Mouse (Mus musculus) heart, embryonic 12.5 days (tissue): ENCODE data around the gene Slco2a1. TPM values are rescaled to one million over a fixed set of nuclear protein-coding genes. Genes with fewer than 3 reads are reported as not detected.

Source experiments
- ATAC-seq: fragments of 200-750 bp; cut with Nextera tagmentation; 2 replicates; pipeline ENCODE4 v1.8.0; 2017; ENCODE audit warnings: moderate TSS enrichment, moderate library complexity; ENCODE audit not compliant: insufficient number of reproducible peaks, low FRiP score
- H3K27ac ChIP-seq: fragments of 300-500 bp; sonication (generic); 2 replicates; pipeline ENCODE4 v1.5.1; 2016; ENCODE audit warnings: mild to moderate bottlenecking, moderate library complexity; ENCODE audit not compliant: poor library complexity, severe bottlenecking
- H3K27me3 ChIP-seq: fragments of 300-500 bp; sonication (generic); replicated peaks from 2 replicates; pipeline ENCODE4 v1.6.1; 2016; ENCODE audit warnings: mild to moderate bottlenecking, moderate library complexity
- H3K36me3 ChIP-seq: fragments of 300-500 bp; sonication (generic); 2 replicates; pipeline ENCODE4 v1.6.1; 2016; ENCODE audit warnings: mild to moderate bottlenecking, moderate library complexity
- H3K4me1 ChIP-seq: fragments of 300-500 bp; sonication (generic); replicated peaks from 2 replicates; pipeline ENCODE4 v1.6.1; 2016; ENCODE audit warnings: mild to moderate bottlenecking
- H3K4me2 ChIP-seq: fragments of 300-500 bp; sonication (generic); 2 replicates; pipeline ENCODE4 v1.6.1; 2016; ENCODE audit warnings: mild to moderate bottlenecking, moderate library complexity
- H3K4me3 ChIP-seq: fragments of 300-500 bp; sonication (generic); 2 replicates; pipeline ENCODE4 v1.5.1; 2016; ENCODE audit warnings: mild to moderate bottlenecking
- H3K9ac ChIP-seq: fragments of 300-500 bp; sonication (generic); 2 replicates; pipeline ENCODE4 v1.6.1; 2016; ENCODE audit warnings: mild to moderate bottlenecking, moderate library complexity
- H3K9me3 ChIP-seq: fragments of 300-500 bp; sonication (generic); replicated peaks from 2 replicates; pipeline ENCODE4 v1.6.1; 2016; ENCODE audit warnings: mild to moderate bottlenecking, moderate library complexity
- WGBS: fragments of 180-500 bp; shearing (Covaris S2); methylation state at CpG from one replicate; pipeline ENCODE4 v1.1.7; 2016; 5-methylcytosine and 5-hydroxymethylcytosine counted together
- polyA plus RNA-seq: library from polyadenylated mRNA; unstranded; fragments of >200 nt; fragmentation: Nextera tagmentation; extraction: Ambion mirVana; gene quantifications from 2 replicates; pipeline ENCODE4 v1.2.1, GENCODE M21; 2016

Slco2a1 gene
- polyA plus RNA-seq, 1 experiment from 2014 or later = 9.0 TPM

- peaks cover 30% of the 10 kb centered on the region for H3K27me3 ChIP-seq
- H3K36me3 ChIP-seq = no peaks in the 10 kb centered on the region
- no peaks in the 10 kb centered on the region for H3K9me3 ChIP-seq
- H3K27ac ChIP-seq = no peak overlapping the region
- no peak overlapping the region for H3K4me3 ChIP-seq
- WGBS = 84% methylated on average over 5 of the region's 5 CpGs
- H3K9ac ChIP-seq = no peak overlapping the region
- H3K4me2 ChIP-seq = no peak overlapping the region
- ATAC-seq = no peak
- H3K4me1 ChIP-seq = no peaks in the 10 kb centered on the region
These were observed 130.3 kb downstream of the Slco2a1 start for GRCm38 (mm10) chr9:103118651-103119275.

GRCm38 (mm10) chr9:103119781-103120180 is 131.3 kb downstream of the Slco2a1 start:
- Histone ChIP-seq H3K27me3 (peaks cover 20% of the 10 kb centered on the region), H3K4me2 (no peak overlapping the region), H3K9ac (no peak overlapping the region), H3K4me3 (no peak overlapping the region), H3K4me1 (no peaks in the 10 kb centered on the region), H3K9me3 (no peaks in the 10 kb centered on the region), H3K27ac (no peak overlapping the region), H3K36me3 (no peaks in the 10 kb centered on the region)
- no peak for ATAC-seq
- 83% methylated on average over 9 of the region's 9 CpGs for WGBS

GRCm38 (mm10) chr9:103120231-103120630 is 131.7 kb downstream of the Slco2a1 start:
- no peak overlapping the region for H3K9ac ChIP-seq
- 38% methylated on average over 2 of the region's 2 CpGs for WGBS
- H3K4me2 ChIP-seq = no peak overlapping the region
- no peak overlapping the region for H3K27ac ChIP-seq
- no peaks in the 10 kb centered on the region for H3K4me1 ChIP-seq
- ATAC-seq = no peak
- H3K27me3 ChIP-seq = peaks cover 16% of the 10 kb centered on the region
- no peaks in the 10 kb centered on the region for H3K9me3 ChIP-seq
- no peaks in the 10 kb centered on the region for H3K36me3 ChIP-seq
- no peak overlapping the region for H3K4me3 ChIP-seq

- Histone ChIP-seq H3K36me3 (no peaks in the 10 kb centered on the region), H3K27ac (no peak overlapping the region), H3K9me3 (no peaks in the 10 kb centered on the region), H3K4me2 (no peak overlapping the region), H3K27me3 (peaks cover 16% of the 10 kb centered on the region), H3K9ac (no peak overlapping the region), H3K4me1 (no peaks in the 10 kb centered on the region), H3K4me3 (no peak overlapping the region)
- 76% methylated on average over 7 of the region's 7 CpGs for WGBS
- ATAC-seq = no peak
These were observed 133.0 kb downstream of the Slco2a1 start for GRCm38 (mm10) chr9:103121546-103121945.

- Histone ChIP-seq H3K4me1 (no peaks in the 10 kb centered on the region), H3K27me3 (peaks cover 13% of the 10 kb centered on the region), H3K4me2 (no peak overlapping the region), H3K9ac (no peak overlapping the region), H3K9me3 (no peaks in the 10 kb centered on the region; the same call in 1 of the 2 replicates), H3K4me3 (no peak overlapping the region), H3K27ac (no peak overlapping the region), H3K36me3 (no peaks in the 10 kb centered on the region)
- no peak for ATAC-seq
- WGBS = 88% methylated on average over 4 of the region's 4 CpGs
These were observed 136.2 kb downstream of the Slco2a1 start for GRCm38 (mm10) chr9:103124746-103125145.

GRCm38 (mm10) chr9:103133493-103134124 is 145.1 kb downstream of the Slco2a1 start:
- H3K36me3 ChIP-seq = no peaks in the 10 kb centered on the region
- 42% methylated on average over 6 of the region's 6 CpGs for WGBS
- ATAC-seq = 0 out of 2 replicates have a peak, but pooled peaks have one; percentile 16
- peaks cover 32% of the 10 kb centered on the region for H3K4me1 ChIP-seq
- H3K27ac ChIP-seq = no peak overlapping the region
- H3K9ac ChIP-seq = no peak overlapping the region
- H3K9me3 ChIP-seq = no peaks in the 10 kb centered on the region; the same call in 1 of the 2 replicates
- H3K27me3 ChIP-seq = 0 out of 2 replicates have a peak, but pooled peaks cover 4% of the 10 kb centered on the region
- no peak overlapping the region for H3K4me3 ChIP-seq
- H3K4me2 ChIP-seq = no peak overlapping the region

- H3K27me3 ChIP-seq = 0 out of 2 replicates have a peak, but pooled peaks cover 4% of the 10 kb centered on the region
- no peak overlapping the region for H3K9ac ChIP-seq
- H3K4me3 ChIP-seq = no peak overlapping the region
- 51% methylated on average over 9 of the region's 9 CpGs for WGBS
- H3K4me2 ChIP-seq = no peak overlapping the region
- no peaks in the 10 kb centered on the region for H3K9me3 ChIP-seq
- H3K27ac ChIP-seq = no peak overlapping the region
- no peak; the same call in 1 of the 2 replicates for ATAC-seq
- H3K36me3 ChIP-seq = no peaks in the 10 kb centered on the region
- H3K4me1 ChIP-seq = peaks cover 39% of the 10 kb centered on the region
These were observed 146.0 kb downstream of the Slco2a1 start for GRCm38 (mm10) chr9:103134450-103135030.

GRCm38 (mm10) chr9:103139481-103139880 is 151.0 kb downstream of the Slco2a1 start:
- no peaks in the 10 kb centered on the region for H3K36me3 ChIP-seq
- H3K27me3 ChIP-seq = 0 out of 2 replicates have a peak, but pooled peaks cover 4% of the 10 kb centered on the region
- no peak overlapping the region for H3K9ac ChIP-seq
- H3K9me3 ChIP-seq = no peaks in the 10 kb centered on the region
- ATAC-seq = no peak
- no peak overlapping the region for H3K27ac ChIP-seq
- 58% methylated on average over 6 of the region's 6 CpGs for WGBS
- H3K4me1 ChIP-seq = peaks cover 53% of the 10 kb centered on the region
- H3K4me3 ChIP-seq = no peak overlapping the region
- no peak overlapping the region for H3K4me2 ChIP-seq

GRCm38 (mm10) chr9:103140384-103140783 is 151.9 kb downstream of the Slco2a1 start:
- H3K9ac ChIP-seq = no peak overlapping the region
- H3K4me1 ChIP-seq = peaks cover 57% of the 10 kb centered on the region
- 75% methylated on average over 6 of the region's 6 CpGs for WGBS
- H3K4me3 ChIP-seq = no peak overlapping the region
- H3K27ac ChIP-seq = no peak overlapping the region
- no peak overlapping the region for H3K4me2 ChIP-seq
- H3K36me3 ChIP-seq = no peaks in the 10 kb centered on the region
- H3K27me3 ChIP-seq = no peaks in the 10 kb centered on the region
- no peaks in the 10 kb centered on the region for H3K9me3 ChIP-seq
- no peak for ATAC-seq

- 63% methylated on average over 7 of the region's 7 CpGs for WGBS
- H3K4me2 ChIP-seq = peak overlapping the region; percentile 4; the same call in 1 of the 2 replicates
- no peaks in the 10 kb centered on the region for H3K36me3 ChIP-seq
- peaks cover 59% of the 10 kb centered on the region for H3K4me1 ChIP-seq
- H3K4me3 ChIP-seq = no peak overlapping the region
- no peak overlapping the region for H3K9ac ChIP-seq
- H3K9me3 ChIP-seq = no peaks in the 10 kb centered on the region
- H3K27ac ChIP-seq = peak overlapping the region; percentile 67
- no peak for ATAC-seq
- 0 out of 2 replicates have a peak, but pooled peaks cover 4% of the 10 kb centered on the region for H3K27me3 ChIP-seq
These were observed 152.8 kb downstream of the Slco2a1 start for GRCm38 (mm10) chr9:103141266-103141665.

GRCm38 (mm10) chr9:103143881-103144280 is 155.4 kb downstream of the Slco2a1 start:
- H3K4me3 ChIP-seq = no peak overlapping the region
- no peak overlapping the region for H3K27ac ChIP-seq
- H3K4me2 ChIP-seq = no peak overlapping the region
- H3K9ac ChIP-seq = no peak overlapping the region
- WGBS = 40% methylated on average over 4 of the region's 4 CpGs
- H3K9me3 ChIP-seq = no peaks in the 10 kb centered on the region
- peaks cover 45% of the 10 kb centered on the region for H3K4me1 ChIP-seq
- H3K27me3 ChIP-seq = 0 out of 2 replicates have a peak, but pooled peaks cover 4% of the 10 kb centered on the region
- ATAC-seq = no peak
- no peaks in the 10 kb centered on the region for H3K36me3 ChIP-seq
